23 mouse cellular contexts compared by ENCODE assay signal in genomic region chr7:114805311-114805710, GRCm38 (mm10).
"Had no signal": no experiment of that assay in that cellular context is flagged by ENCODE, and none has a peak within 500 bp of the region (broad histone marks: within the 10 kb centered on the region; RNA-seq: fewer than 3 reads in every experiment).

No protein-coding gene starts in this region.

- H3K9me3 ChIP-seq: heart, embryonic 13.5 days; heart, embryonic 15.5 days; hindbrain, embryonic 10.5 days; hindbrain, embryonic 12.5 days; intestine, embryonic 15.5 days; limb, embryonic 10.5 days; limb, embryonic 12.5 days; liver, embryonic 13.5 days had no signal

- H3K4me1 ChIP-seq: heart, embryonic 13.5 days; heart, embryonic 15.5 days; hindbrain, embryonic 10.5 days; hindbrain, embryonic 12.5 days; intestine, embryonic 15.5 days; limb, embryonic 10.5 days; limb, embryonic 12.5 days; liver, embryonic 13.5 days had no signal

- H3K27me3 ChIP-seq: heart, embryonic 13.5 days; heart, embryonic 15.5 days; hindbrain, embryonic 12.5 days; intestine, embryonic 15.5 days; limb, embryonic 12.5 days; liver, embryonic 13.5 days had no signal

- H3K4me3 ChIP-seq: heart, embryonic 13.5 days; heart, embryonic 15.5 days; hindbrain, embryonic 10.5 days; hindbrain, embryonic 12.5 days; intestine, embryonic 15.5 days; layer of hippocampus, adult 2 months; left cerebral cortex, adult 2 months; limb, embryonic 10.5 days; limb, embryonic 12.5 days; liver, embryonic 13.5 days had no signal

- H3K27ac ChIP-seq: heart, embryonic 13.5 days; heart, embryonic 15.5 days; hindbrain, embryonic 10.5 days; hindbrain, embryonic 12.5 days; hindbrain, embryonic 14.5 days; intestine, embryonic 15.5 days; layer of hippocampus, adult 2 months; left cerebral cortex, adult 2 months; limb, embryonic 10.5 days; limb, embryonic 12.5 days; liver, embryonic 13.5 days had no signal

- DNase-seq: gastrocnemius, postnatal 10 days; gastrocnemius, postnatal 25 days; heart, postnatal 4 days; kidney, adult 18-20 months; kidney, adult 8-10 months; kidney, postnatal 10 days; kidney, postnatal 25 days; kidney, postnatal 4 days; liver; liver, embryonic 13.5 days had no signal

- ATAC-seq: hindbrain, embryonic 16.5 days; inflammation-experienced regulatory T-cells, adult 6 months; intestine, embryonic 15.5 days; intestine, postnatal 0 days had no signal

- H3K36me3 ChIP-seq: heart, embryonic 13.5 days; heart, embryonic 15.5 days; hindbrain, embryonic 10.5 days; hindbrain, embryonic 12.5 days; intestine, embryonic 15.5 days; limb, embryonic 10.5 days; limb, embryonic 12.5 days; liver, embryonic 13.5 days had no signal
